Mouse (Mus musculus): Measurements from ENCODE around the gene Slc12a3. TPM values are rescaled to one million over a fixed set of nuclear protein-coding genes. Genes with fewer than 3 reads are reported as not detected.

Gene Slc12a3
- polyA plus RNA-seq, 1 experiment: 1.2 TPM

DNA sequence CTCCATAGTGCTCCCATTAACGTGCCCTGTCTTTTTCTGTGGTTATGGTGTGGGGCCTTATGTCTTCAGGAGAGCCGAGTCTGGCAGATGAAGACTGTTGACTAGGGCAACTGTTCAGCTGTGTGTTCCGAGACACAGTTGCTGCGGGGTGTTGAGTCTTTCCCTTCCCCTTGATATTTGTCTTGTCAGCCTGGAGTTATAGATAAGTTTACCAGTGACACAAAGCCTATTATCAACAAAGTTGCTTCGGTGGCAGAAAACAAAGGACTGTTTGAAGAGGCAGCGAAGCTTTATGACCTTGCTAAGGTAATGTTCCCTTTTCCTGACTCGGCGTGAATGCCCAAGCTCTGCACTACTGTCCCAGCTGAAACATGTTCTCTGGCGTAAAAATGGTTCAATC, 21.3 kb upstream of the Slc12a3 start:
- Histone ChIP-seq H3K27me3 (ENCODE audit: control insufficient read depth, insufficient read depth, low read length) (no peaks in the 10 kb centered on the region), H3K4me3 (ENCODE audit: extremely low read depth, insufficient read depth, insufficient read length) (no peak overlapping the region), H3K4me1 (ENCODE audit: control insufficient read depth, insufficient read depth, insufficient read length) (no peaks in the 10 kb centered on the region), H3K27ac (ENCODE audit: insufficient read depth, low read length) (no peak overlapping the region), H3K36me3 (ENCODE audit: control insufficient read depth, insufficient read depth, low read length) (peaks cover 27% of the 10 kb centered on the region)
- TF ChIP-seq CTCF (IDR thresholded peaks at IDR 0.05; ENCODE audit: extremely low read depth, insufficient read depth, insufficient read length, insufficient replicate concordance) (no peak), POLR2A (IDR thresholded peaks at IDR 0.05; ENCODE audit: low read depth, low read length) (no peak)
- DNase-seq (ENCODE audit: low read depth in 1 of 2, low spot score in 2 of 2): no peak
- WGBS: 71% methylated on average over 9 of the region's 9 CpGs

GRCm38 (mm10) chr8:94314069-94314468, 14.9 kb upstream of the Slc12a3 start:
- H3K36me3 ChIP-seq (ENCODE audit: control insufficient read depth, insufficient read depth, low read length): peaks cover 10% of the 10 kb centered on the region
- 92% methylated on average over 2 of the region's 2 CpGs for WGBS
- no peak for DNase-seq (ENCODE audit: low read depth in 1 of 2, low spot score in 2 of 2)

DNA sequence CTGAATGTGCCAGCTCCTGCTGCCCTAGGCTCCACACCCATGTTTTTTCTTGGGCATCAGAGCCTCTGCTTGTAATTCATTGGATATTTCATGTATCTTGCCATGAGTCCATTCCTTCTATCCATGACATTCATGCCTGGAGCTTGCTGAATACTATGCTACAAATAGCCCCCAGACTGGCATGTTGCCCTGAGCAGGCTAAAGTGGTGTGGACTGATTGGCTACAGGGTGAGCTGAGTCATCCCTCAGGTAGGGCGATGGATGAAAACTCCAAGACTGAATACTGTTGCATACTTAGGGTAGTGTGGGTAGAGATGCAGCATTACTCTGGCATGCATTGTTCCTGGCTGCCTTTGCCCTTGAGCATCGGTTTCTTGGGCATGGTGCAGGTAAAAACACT, 11.8 kb upstream of the Slc12a3 start:
- H3K4me1 ChIP-seq (ENCODE audit: control insufficient read depth, insufficient read depth, insufficient read length): no peaks in the 10 kb centered on the region
- H3K27me3 ChIP-seq (ENCODE audit: control insufficient read depth, insufficient read depth, low read length): no peaks in the 10 kb centered on the region
- DNase-seq (ENCODE audit: low read depth in 1 of 2, low spot score in 2 of 2): no peak
- no peak overlapping the region for H3K4me3 ChIP-seq (ENCODE audit: extremely low read depth, insufficient read depth, insufficient read length)
- 0 out of 2 replicates have a peak, but pooled peaks cover 4% of the 10 kb centered on the region for H3K36me3 ChIP-seq (ENCODE audit: control insufficient read depth, insufficient read depth, low read length)
- no peak for TF ChIP-seq CTCF (IDR thresholded peaks at IDR 0.05; ENCODE audit: extremely low read depth, insufficient read depth, insufficient read length, insufficient replicate concordance)
- TF ChIP-seq POLR2A (IDR thresholded peaks at IDR 0.05; ENCODE audit: low read depth, low read length): no peak
- no peak overlapping the region for H3K27ac ChIP-seq (ENCODE audit: insufficient read depth, low read length)
- WGBS: 91% methylated on average over 2 of the region's 2 CpGs

More at GRCm38 (mm10) chr8:94314069-94314468, 14.9 kb upstream of the Slc12a3 start:
- TF ChIP-seq CTCF (IDR thresholded peaks at IDR 0.05; ENCODE audit: extremely low read depth, insufficient read depth, insufficient read length, insufficient replicate concordance): no peak
- no peaks in the 10 kb centered on the region for H3K27me3 ChIP-seq (ENCODE audit: control insufficient read depth, insufficient read depth, low read length)
- no peak overlapping the region for H3K4me3 ChIP-seq (ENCODE audit: extremely low read depth, insufficient read depth, insufficient read length)
- H3K4me1 ChIP-seq (ENCODE audit: control insufficient read depth, insufficient read depth, insufficient read length): no peaks in the 10 kb centered on the region
- H3K27ac ChIP-seq (ENCODE audit: insufficient read depth, low read length): no peak overlapping the region

DNA sequence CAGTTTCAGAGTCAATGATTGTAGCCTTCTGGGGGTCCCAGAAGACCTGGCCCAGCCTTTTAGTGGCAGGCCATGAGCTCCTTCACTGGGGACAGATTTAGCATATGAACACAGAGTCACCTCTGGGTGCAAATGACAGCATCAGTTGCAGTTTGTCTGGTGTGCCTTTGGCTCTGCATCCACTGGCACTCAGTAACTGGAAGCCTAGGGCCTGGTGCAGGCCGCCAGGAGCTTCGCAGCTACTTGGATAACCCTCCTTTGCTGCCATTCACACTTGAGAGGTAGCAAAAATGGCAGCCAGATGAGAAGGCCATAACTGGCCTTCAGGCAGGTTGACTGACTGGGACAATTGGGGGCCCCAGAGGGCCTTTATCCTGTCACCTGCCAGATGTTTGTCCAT, 11.3 kb upstream of the Slc12a3 start:
- 0 out of 2 replicates have a peak, but pooled peaks cover 4% of the 10 kb centered on the region for H3K36me3 ChIP-seq (ENCODE audit: control insufficient read depth, insufficient read depth, low read length)
- TF ChIP-seq CTCF (IDR thresholded peaks at IDR 0.05; ENCODE audit: extremely low read depth, insufficient read depth, insufficient read length, insufficient replicate concordance): no peak
- TF ChIP-seq POLR2A (IDR thresholded peaks at IDR 0.05; ENCODE audit: low read depth, low read length): no peak
- WGBS: 100% methylated on average over 2 of the region's 2 CpGs
- H3K27me3 ChIP-seq (ENCODE audit: control insufficient read depth, insufficient read depth, low read length): no peaks in the 10 kb centered on the region
- H3K4me3 ChIP-seq (ENCODE audit: extremely low read depth, insufficient read depth, insufficient read length): no peak overlapping the region
- DNase-seq (ENCODE audit: low read depth in 1 of 2, low spot score in 2 of 2): no peak
- no peaks in the 10 kb centered on the region for H3K4me1 ChIP-seq (ENCODE audit: control insufficient read depth, insufficient read depth, insufficient read length)
- H3K27ac ChIP-seq (ENCODE audit: insufficient read depth, low read length): no peak overlapping the region

- Histone ChIP-seq H3K27me3 (ENCODE audit: control insufficient read depth, insufficient read depth, low read length) (no peaks in the 10 kb centered on the region), H3K4me1 (ENCODE audit: control insufficient read depth, insufficient read depth, insufficient read length) (no peaks in the 10 kb centered on the region), H3K36me3 (ENCODE audit: control insufficient read depth, insufficient read depth, low read length) (no peaks in the 10 kb centered on the region), H3K4me3 (ENCODE audit: extremely low read depth, insufficient read depth, insufficient read length) (no peak overlapping the region), H3K27ac (ENCODE audit: insufficient read depth, low read length) (no peak overlapping the region)
- DNase-seq (ENCODE audit: low read depth in 1 of 2, low spot score in 2 of 2): no peak
- TF ChIP-seq CTCF (IDR thresholded peaks at IDR 0.05; ENCODE audit: extremely low read depth, insufficient read depth, insufficient read length, insufficient replicate concordance) (no peak), POLR2A (IDR thresholded peaks at IDR 0.05; ENCODE audit: low read depth, low read length) (no peak)
- WGBS: 77% methylated on average over 2 of the region's 2 CpGs
Observed at GRCm38 (mm10) chr8:94320036-94320435, 9.0 kb upstream of the Slc12a3 start.

DNA sequence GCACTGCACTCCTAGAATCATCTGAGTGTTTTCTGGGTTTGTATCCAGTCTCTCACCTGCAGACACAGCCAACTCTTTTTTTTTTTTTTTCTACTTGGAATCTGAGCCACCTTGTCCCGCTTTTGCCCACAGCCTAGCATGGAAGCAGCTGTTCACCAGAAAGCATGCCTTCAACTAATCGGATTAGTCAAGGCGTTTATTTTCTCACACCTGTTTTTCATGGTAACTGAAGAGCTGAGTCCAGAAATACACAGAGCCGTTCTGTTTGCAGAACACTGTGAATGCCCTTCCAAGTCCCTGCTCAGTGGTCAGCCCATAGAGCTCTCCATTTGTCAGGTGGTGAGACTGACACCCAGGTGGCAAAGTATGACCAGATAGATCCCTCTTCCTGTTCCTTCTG, 6.9 kb upstream of the Slc12a3 start:
- Histone ChIP-seq H3K36me3 (ENCODE audit: control insufficient read depth, insufficient read depth, low read length) (no peaks in the 10 kb centered on the region), H3K4me3 (ENCODE audit: extremely low read depth, insufficient read depth, insufficient read length) (no peak overlapping the region), H3K27me3 (ENCODE audit: control insufficient read depth, insufficient read depth, low read length) (no peaks in the 10 kb centered on the region), H3K27ac (ENCODE audit: insufficient read depth, low read length) (no peak overlapping the region), H3K4me1 (ENCODE audit: control insufficient read depth, insufficient read depth, insufficient read length) (no peaks in the 10 kb centered on the region)
- DNase-seq (ENCODE audit: low read depth in 1 of 2, low spot score in 2 of 2): no peak
- 91% methylated on average over 4 of the region's 4 CpGs for WGBS
- TF ChIP-seq CTCF (IDR thresholded peaks at IDR 0.05; ENCODE audit: extremely low read depth, insufficient read depth, insufficient read length, insufficient replicate concordance) (no peak), POLR2A (IDR thresholded peaks at IDR 0.05; ENCODE audit: low read depth, low read length) (no peak)

GRCm38 (mm10) chr8:94323041-94323440, 6.0 kb upstream of the Slc12a3 start:
- WGBS: 80% methylated on average over 6 of the region's 6 CpGs
- Histone ChIP-seq H3K4me1 (ENCODE audit: control insufficient read depth, insufficient read depth, insufficient read length) (no peaks in the 10 kb centered on the region), H3K27me3 (ENCODE audit: control insufficient read depth, insufficient read depth, low read length) (no peaks in the 10 kb centered on the region), H3K27ac (ENCODE audit: insufficient read depth, low read length) (no peak overlapping the region), H3K4me3 (ENCODE audit: extremely low read depth, insufficient read depth, insufficient read length) (no peak overlapping the region), H3K36me3 (ENCODE audit: control insufficient read depth, insufficient read depth, low read length) (no peaks in the 10 kb centered on the region)
- DNase-seq (ENCODE audit: low read depth in 1 of 2, low spot score in 2 of 2): no peak
- no peak for TF ChIP-seq CTCF (IDR thresholded peaks at IDR 0.05; ENCODE audit: extremely low read depth, insufficient read depth, insufficient read length, insufficient replicate concordance)
- TF ChIP-seq POLR2A (IDR thresholded peaks at IDR 0.05; ENCODE audit: low read depth, low read length): no peak

Measured in spleen, adult 2 months (tissue).